Mouse (Mus musculus) layer of hippocampus, adult 9-11 months (tissue): ENCODE measurements at regions not wholly inside any gene's neighbourhood (a gene's known extent, or its start where the extent isn't known, plus 50 kb on each side); places are given as distances from the start of the nearest gene placed in this dataset.
A peak's percentile ranks its signal among the peaks of the same experiment; 100 is the strongest.

Experiments
- DNase-seq: peaks from one replicate; pipeline ENCODE4 v3.0.0; 2022

DNA sequence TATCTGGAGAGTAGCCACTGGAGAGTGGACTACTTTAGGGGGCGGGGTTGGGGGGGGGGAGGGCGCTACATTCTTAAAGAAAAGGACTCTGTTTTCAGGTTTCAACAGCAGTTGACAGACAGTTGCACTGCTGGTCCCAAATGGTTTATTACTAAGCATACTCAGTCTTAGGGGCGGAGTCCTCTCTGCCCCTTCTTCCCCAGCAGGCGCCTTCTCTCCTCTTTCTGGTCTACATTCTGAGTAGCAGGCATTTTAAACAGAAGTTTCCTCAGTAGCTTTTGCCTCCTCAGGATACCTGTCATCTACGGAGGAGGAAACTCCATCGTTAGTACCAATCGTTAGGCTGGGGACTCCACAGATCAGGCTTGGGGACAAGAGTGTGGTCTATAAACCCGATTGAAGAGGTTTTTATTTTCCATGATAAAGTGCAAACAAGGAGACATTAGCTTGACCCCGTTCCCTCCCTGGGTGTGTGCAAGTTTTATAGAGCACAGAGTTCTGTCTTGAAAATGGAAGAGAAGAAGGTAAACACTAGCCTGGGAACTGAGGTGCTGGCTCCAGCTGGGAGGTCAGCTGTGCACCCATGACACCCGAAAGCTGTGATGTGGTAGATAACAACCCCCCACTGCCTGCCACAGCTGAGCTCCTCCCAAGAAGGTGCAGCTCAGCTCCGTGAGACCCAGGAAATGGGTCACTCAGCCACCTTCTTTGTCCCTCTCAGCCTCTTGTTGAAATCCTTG lies 107.8 kb downstream of the Btg1 start:
- DNase-seq = no peak

DNA sequence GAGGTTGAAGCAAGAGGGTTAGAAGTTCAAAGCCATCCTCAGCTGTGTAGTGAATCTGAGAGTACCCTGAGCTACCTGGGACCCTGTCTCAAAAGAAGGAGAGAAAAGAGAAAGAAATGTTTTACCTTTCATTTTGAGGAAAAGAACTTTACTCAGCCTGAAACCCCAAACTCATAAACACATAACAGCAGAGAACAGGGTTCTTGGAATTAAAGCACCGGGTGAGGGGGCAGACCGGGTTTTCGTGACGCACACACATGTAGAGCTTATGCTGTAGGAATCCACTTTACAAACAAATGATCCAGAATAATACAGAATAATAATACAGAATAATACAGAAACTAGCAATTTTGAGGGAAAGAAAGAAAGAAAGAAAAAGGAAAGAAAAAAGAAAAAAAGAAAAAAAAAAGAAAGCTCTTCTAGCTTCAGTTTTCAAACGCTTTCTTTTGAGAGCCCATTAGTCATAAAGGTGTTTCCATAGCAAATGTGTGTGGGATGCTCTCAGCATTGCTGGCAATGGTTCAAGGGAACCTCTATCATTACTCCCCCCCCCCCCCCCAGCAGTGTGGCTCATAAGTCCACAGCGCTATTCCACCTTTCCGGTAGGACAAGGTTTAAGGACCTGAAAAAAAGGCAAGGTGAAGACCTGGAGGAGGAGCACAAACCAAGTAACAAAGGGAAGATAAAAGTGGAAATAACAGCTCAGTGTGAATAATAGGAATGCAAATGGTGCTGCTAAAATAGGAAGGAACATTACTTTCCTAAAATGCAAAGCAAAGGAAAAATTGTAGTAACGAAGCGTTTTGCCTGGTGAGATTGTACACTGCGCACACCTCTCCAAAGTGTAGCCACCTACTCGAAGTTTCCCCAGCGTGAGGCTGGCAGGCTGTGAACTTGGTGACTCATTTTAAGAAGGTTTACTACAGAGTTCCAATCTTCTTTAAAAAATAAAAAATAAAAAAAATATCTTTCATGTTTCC lies 110.3 kb downstream of the Btg1 start:
- DNase-seq = no peak

DNA sequence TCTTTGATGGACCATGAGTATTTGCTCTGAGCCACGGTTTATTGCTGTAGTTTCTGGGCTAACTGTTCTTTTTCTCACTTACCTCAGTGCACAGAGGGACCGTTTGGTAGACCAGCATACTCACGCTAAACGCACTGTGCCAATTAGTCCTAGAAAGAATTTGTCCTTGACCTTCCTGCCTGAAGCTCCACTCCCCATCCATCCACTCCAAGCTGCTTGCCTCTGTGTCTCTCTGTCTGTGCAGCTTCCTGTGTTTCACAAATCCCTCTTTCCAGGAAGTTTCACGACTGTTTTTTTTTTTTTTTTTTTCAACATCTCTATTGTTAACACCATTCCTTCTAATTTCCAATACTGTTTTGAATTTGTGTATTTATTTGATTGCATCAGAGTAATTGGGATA lies 116.8 kb downstream of the Btg1 start:
- DNase-seq = no peak

DNA sequence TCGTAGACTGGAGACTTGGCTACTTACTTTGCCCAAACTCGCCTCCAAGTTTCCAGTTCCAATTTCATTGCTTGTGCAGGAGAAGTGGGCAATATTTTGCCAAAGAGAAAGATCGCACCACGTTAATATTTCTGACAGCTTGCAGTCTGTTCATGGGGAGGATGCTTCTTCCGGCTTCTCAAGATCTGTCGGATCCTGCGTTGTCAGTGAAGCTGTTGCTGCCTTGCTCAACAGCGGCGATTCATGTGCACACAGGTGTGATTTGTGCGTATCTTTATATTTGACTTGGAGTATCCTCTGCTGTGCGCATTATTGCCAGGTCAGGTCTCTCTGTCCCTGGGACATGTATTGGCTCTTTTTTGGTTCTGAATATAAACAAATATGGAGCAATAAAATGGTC lies 118.3 kb downstream of the Btg1 start:
- DNase-seq = no peak

DNA sequence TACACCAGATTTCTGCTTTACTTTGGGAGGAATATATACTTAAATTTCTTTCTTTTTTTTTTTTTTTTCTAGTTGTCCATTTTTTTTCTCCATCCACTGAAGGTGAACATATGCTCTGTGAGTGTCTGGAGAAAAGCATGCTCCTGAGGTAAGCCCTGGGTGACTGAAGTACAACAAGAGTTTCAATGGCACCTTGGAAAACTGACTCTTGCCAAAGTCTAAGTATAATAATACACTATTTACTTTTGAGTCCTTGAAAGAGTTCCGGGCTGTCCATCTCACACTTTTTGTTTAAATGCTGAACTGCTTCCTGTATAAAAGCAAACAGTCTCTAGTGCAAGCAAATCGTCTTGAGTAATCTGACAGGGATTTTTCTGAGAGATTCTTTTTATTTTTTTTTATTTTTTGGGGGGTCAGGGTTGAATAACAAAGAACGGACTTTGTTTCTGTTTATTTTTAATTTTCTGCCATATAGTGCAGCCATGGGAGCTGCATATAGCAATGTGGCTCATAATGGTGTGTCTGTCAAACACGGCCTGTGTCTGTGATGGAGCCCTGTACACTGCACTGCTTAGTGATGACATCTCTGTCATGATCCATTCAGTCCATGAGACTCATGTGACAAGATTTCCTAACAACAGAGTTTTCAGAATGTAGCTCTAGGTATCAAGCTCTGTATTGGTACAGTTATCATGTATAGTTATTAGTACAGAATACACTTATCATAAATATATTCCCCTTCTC lies 119.3 kb downstream of the Btg1 start:
- no peak for DNase-seq

DNA sequence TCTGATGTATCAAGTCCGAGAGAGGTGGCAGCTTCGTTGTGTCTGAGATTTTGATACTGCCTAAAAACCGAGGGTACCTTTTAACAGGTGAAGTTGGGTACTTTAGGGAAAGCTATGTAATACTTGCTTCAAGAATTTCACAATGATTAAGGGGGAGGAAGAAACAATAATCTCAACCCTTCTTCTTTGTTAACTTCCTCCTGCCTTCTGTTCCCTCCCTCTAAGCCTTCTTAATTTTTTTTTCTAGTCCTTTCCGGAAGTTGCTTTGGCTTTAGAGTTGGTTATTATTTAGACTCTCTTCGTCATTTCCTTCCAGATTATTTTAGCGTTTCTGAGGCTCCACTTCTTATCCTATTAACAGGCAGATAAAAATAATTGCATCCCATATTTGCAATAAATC lies 121.2 kb downstream of the Btg1 start:
- no peak for DNase-seq

DNA sequence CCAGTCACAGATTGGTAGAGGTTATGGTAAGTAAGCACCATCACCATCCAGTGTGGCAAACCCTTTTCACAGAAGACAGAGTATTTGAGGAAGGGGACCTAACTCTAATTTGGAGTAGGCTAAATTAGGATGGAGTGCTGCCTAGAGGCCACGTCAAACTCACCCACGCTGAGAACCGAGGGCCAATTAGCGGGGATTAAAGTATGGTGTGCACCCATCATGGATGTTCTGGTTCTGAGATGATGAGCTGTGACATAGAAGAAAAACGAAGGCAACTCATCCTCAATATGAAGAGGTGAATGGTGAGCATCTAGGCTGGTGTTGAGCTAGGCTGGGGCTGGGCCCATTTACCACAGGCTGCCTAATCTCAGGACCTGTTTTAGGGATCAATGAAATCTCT lies 121.8 kb downstream of the Btg1 start:
- no peak for DNase-seq

DNA sequence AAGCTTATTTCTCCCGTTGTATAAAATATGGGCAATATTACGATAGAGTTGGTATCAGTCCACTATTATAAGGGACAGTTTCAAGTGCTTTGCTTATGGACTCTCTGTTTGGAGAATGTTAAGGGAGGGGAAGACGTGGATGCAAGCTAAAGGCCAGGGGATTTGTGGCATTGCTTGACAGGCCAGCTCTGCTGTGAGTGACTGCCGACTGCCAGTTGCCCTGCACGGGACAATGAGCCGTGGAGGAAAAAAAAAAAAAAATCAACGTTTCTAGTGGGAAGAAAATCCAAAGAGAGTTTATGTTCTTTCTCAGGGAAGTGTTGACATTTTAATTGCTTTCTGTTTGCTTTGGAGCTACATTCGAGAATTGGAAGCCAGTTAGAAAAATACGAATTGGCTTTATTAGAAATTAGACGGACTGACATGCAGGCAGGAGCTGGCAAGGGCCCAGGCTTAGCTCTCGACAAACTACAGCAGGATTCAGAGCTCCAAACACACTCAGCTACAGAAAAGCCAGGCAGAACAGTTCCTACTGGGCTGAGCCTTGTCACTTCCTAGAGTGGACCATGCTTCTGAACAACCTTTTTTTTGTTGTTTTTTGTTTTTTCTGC lies 127.5 kb downstream of the Btg1 start:
- peak; percentile 28 for DNase-seq

DNA sequence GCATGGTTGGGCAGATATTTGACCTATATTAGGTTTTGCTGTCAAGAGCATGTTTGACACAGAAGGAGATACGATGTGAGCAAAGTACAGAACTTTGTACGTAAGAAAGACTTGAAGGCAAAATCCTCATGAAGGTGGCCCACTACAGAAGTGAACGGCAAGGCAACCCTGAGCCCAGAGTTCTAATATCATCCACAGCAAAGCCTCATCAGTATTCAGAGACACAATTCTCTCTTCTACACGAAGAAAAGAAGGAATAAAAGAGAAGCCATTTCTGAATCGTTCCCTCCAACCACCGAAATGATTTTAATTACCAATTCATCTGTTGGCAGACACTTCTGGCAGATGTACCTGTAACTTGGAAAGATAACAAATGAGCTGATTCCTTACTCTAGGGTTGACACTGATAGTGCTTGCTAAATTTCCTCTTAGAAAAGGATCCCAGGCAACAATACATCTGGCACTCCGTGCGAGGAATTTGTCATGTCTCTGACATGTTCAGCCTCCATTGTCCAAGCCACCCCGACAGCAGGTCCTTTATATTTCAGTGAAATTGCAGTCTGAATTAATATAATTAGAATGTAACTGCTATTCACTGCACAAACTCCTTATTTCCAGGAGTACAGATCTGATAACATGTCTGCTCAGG lies 130.3 kb downstream of the Btg1 start:
- no peak for DNase-seq

DNA sequence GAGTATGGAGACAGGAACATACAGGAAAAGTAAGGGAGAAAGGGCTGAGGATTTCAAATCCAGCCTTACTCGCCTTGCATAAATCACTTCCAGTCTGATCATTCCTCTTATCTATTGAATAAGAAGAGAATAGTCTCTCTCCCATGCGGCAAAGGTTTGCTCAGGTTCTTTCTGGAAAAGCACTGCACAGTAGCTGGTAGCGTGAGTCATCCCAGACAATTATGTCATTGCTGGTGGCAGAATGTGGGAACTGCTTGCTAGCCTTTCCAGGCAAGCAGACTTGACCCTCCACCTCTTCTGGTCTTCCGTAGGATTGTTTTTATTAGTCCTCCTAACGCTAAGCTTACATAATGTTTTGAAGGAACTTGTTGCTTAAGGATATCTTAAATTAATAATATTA lies 134.1 kb downstream of the Btg1 start:
- DNase-seq = peak; percentile 9

DNA sequence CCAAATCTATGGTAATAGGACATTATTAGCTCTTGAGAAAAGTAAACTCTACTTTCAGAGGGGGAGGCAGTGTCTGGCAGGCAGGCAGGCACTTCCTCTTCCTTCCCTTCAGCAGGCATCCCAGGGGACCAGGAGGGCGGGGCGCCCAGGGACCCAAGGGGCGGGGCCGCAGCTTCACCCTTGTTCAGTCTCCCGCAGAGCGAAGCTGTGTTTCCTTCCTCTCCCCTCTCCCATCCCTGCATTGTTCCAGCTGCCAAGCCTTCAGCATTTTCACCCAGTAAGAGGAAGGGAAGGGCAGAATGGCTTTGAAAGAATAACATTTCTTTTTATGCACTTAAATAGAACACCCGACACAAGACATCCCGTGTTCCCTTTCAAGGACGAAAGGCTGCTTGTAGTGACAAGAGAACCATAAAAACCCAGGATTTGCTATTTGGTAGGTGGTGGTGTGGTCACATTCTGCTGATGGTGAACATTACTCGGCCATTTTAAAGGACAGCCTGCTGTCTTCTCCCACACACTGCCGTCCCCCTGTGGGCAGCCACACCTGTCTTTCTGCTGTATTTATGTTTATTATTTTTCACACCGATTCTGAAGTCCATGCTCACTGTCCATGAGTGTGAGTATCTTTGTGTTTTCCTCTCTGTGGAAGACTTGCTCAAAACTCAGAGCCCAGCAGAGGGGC lies 134.9 kb downstream of the Btg1 start:
- peak; percentile 58 for DNase-seq

DNA sequence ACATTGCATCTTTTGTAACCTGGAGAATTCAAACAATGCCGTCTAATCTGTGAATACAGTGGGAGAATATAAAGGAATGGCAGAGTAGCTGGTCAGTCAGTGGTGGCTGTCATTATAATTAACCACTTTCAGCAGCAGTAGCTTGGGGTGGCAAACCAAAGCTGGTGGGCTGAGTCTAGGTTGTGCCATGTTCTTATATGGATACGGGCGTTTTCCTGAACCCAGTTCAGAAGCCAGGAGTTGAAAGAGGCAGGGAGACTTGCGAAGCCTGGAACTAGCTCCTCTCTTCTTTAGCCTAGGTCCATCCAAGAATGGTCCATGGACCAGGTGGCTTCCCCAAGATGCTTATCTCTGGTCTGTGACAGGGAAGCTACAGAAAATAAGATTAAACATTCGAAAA lies 135.7 kb downstream of the Btg1 start:
- DNase-seq = no peak

DNA sequence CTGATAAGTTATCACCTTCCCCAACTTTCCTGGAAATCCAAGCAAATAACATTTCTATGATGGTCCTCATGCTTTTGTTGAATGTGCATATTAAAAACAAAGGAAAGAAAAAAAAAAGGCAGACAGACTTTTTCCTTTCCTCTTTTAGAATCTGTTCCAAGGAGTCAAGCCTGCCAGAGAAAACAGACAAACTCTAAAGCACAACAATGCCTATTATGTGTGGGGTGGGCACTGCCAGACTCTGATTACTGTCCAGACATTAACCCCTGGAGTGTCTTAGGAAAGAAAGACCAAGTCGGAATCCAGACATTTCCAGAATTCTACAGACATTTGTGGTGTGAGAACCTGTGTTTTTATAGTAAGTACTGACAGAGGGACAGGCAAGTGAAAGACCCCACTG lies 136.7 kb downstream of the Btg1 start:
- no peak for DNase-seq

DNA sequence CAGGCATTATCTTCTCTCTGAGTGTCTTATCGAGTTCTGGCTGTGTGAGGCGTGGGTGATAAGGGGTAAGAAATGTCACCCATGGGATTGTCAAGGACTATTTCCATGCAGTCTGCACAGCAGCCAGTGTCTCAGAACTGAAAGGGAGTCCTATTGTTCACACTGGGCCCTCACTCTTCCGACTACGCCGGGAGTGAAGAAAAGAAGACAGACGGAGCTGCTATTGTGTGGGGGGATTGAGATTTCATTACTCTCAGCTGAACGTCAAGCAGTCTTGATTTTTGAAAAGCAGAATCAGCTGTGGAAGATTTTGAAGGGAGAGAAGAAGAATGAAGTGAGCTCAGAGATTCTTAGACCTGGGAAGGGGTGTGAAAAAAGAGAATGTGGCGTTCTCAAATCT lies 138.9 kb downstream of the Btg1 start:
- no peak for DNase-seq

DNA sequence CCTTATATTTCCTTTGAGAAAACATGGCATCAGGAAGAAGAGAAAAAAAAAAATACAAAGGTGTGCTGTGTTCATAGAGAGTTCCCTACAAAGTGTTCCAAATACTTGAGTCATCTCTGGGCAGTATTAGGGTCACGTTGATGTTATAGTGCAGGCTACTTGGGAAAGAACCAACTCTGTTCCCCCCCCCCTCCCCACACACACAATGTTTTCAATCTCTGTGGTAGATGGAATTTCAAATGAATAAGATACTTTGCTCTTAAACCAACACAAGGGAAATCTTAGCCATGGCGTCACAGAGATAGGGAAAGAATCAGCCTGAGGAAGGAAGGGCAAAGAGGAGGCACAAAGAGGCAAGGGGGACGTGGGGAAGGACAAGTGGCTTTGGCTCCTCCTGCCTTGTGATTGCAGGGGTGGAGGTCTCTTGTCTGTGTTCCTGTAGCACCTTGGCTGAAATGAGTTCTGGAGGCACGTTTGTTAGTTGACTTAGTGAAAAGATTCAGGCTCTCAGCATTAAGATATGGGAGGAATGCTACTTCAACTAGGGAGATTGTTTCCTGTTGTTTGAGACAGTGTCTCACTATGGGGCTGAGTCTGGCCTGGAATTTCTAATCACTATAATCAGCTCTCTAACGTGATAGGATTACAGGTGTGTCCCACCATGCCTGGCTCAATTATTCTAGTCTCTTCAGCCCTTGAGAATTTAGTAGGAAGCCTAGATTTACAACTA lies 139.7 kb downstream of the Btg1 start:
- no peak for DNase-seq

DNA sequence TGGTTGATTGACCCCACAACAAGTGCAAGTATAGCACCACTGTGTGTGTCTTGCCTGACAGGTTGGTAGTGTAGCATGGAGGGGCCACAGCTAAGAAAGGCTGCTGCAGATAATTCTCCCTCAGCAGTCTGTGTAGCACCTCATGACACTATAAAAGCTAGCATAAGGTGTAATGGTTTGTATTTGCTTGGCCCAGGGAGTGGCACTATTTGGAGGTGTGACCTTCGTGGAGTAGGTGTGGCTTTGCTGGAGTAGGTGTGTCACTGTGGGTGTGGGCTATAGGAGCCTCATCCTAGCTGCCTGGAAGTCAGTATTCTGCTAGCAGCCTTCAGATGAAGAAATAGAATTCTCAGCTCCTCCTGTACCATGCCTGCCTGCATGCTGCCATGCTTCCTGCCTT lies 140.5 kb downstream of the Btg1 start:
- no peak for DNase-seq

DNA sequence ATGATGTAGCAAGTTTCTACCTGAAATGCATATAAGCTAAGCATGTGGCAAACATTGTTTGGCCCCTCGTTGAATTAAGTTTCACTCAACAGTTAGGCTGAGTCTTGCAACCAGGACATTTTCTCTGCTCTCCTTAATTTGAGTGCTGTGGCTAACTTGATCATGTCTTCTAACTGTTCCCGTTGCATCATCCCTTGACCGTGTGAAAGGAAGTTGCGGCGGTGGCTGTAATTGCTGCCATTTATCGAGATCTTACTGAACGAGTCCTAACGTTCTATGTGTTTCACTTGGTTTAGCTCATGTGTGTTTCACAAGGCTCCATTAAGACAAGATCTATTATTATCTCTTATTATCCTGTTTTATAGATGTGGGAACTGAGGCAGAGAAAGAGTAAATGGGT lies 144.8 kb downstream of the Btg1 start:
- no peak for DNase-seq

DNA sequence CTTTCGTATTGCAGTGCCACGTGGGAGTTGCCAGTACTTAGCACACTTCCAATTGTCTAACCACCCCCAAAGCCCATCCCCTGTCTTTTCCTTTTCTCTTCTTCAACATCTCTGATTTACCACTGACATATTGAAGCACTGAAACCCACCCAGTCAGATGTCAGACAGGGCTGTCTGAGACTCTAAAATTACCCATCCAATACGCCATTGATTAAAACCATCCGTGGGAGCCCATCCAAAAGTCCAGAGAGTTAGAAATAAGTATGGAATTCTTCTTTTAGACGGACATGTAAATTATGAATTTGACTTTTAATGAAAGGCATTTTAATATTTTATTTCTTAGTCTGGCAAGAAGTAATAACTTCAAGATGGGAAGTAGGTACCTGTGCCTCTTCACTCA lies 148.8 kb downstream of the Btg1 start:
- DNase-seq = no peak

DNA sequence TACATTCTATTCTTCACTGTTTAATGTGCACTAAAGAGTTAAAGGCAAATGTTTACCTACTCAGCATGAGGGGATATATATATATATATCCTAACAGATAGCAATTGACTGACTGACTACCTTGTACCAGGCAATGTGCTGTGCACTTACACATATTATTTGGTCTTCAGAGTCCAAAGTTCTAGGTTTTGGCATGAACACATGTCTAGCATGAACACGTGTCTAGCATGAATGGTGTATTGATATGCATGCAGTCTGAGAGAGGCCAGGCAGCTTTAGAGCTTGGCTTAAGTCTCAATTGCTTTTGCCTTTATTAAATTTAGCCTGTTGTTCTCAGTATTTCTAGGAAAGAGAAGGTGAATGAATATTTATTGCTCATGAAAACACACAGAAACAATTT lies 161.4 kb downstream of the Btg1 start:
- DNase-seq = no peak

DNA sequence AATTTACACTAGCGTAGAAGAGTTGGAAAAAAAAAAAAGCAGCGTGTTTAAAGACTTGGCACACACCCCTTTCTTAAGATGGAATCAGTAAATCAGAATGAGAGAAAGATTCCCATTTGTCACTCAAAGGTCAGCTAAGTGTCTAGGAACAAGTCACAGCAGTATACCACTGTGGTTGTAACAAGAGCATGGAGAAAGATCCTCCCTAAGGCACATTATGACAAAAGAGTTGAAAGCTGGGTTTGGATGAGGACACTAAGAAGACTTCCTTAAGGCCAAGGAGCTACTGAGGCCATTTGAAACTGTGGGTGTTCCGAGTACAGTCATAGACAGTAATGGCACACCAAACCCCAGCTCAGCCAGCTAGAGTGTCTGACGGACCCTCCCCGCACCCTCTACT lies 167.2 kb downstream of the Btg1 start:
- DNase-seq = no peak

DNA sequence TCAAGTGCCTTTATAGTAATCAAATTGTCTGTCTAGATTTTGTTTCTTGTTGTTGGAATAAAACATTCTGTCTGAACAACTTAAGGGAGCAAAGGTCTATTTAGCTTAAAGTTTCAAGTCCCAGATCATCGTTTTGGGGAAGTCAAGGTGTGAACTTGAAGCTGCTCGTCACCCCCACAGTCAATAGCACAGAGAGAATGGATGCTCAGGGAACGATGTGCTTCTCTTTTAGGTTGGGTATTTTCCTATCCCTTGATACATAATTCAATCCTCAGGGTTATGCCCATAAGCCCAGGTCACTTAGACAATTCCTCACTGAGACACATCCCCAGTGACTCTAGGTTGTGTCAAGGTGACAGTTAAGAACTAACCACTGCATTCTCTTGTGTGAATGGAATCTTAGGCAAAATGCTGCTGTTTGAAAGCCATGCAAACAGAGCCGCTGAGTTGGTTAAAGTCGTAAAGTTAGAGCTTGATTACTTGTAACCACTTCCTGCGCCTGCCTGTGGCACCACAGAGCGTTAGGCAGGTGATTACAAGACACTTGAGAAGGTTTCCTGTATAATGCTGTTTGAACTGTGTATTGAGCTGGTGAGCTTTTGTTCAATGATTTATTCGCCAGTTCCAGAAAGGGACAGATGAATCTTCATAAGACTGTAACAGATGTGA lies 170.2 kb downstream of the Btg1 start:
- DNase-seq = no peak
